Mouse (Mus musculus): ENCODE results near the gene Clspn. TPM values are rescaled to one million over a fixed set of nuclear protein-coding genes. Genes with fewer than 3 reads are reported as not detected.
A peak's percentile ranks its signal among the peaks of the same experiment; 100 is the strongest.

Clspn gene
- total and polyA plus RNA-seq, 2 experiments from 2014 or later: 1.2 to 1.5 TPM

GRCm38 (mm10) chr4:126552136-126552535 lies 4.6 kb upstream of the Clspn start:
- H3K9me3 ChIP-seq (ENCODE audit: low read length): no peaks in the 10 kb centered on the region
- H3K4me2 ChIP-seq (ENCODE audit: low read depth, low read length, poor library complexity, severe bottlenecking): no peak overlapping the region
- ATAC-seq (ENCODE audit: low FRiP score) (no peak), DNase-seq (ENCODE audit: low spot score) (no peak)
- no peak overlapping the region for H3K4me3 ChIP-seq (ENCODE audit: low read depth, low read length)
- 0 out of 2 replicates have a peak overlapping the region, but pooled peaks have one; percentile 5 for H3K9ac ChIP-seq (replicated peaks; ENCODE audit: low read length, poor library complexity, severe bottlenecking)
- H3K27ac ChIP-seq (ENCODE audit: low read depth, low read length): no peak overlapping the region
- no peaks in the 10 kb centered on the region for H3K4me1 ChIP-seq (ENCODE audit: insufficient read depth, low read length)
- H3K27me3 ChIP-seq (ENCODE audit: insufficient read depth, low read length): no peaks in the 10 kb centered on the region
- H3K36me3 ChIP-seq (ENCODE audit: insufficient read depth, low read length): no peaks in the 10 kb centered on the region
- 87% methylated on average over 7 of the region's 7 CpGs for WGBS
- no peak for TF ChIP-seq CTCF (IDR thresholded peaks at IDR 0.05)

DNA sequence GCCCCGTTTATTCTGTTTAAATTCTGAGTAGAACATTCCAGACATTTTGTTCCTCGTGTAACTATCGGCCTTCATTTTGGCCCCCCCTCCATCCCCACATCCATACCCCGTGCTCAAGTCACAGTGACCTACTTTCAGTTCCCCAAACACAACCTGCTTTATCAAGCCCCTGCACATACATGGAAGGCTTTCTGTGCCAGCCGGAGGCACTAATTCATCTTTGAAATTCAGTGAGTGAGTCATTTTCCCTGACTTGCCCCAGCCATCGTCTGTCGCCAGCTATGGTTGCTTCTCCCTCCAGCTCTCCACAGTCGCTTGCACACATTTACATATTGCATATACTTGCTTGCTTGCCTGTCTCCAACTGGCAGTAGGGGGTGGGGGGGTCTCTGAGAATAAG lies 3.6 kb upstream of the Clspn start:
- no peak overlapping the region for H3K4me3 ChIP-seq (ENCODE audit: low read depth, low read length)
- 51% methylated on average over 8 of the region's 8 CpGs for WGBS
- 0 out of 2 replicates have a peak, but pooled peaks cover 3% of the 10 kb centered on the region for H3K4me1 ChIP-seq (ENCODE audit: insufficient read depth, low read length)
- H3K9me3 ChIP-seq (ENCODE audit: low read length): no peaks in the 10 kb centered on the region
- DNase-seq (ENCODE audit: low spot score): peak; percentile 9
- 0 out of 2 replicates have a peak overlapping the region, but pooled peaks have one; percentile 8 for H3K9ac ChIP-seq (replicated peaks; ENCODE audit: low read length, poor library complexity, severe bottlenecking)
- no peaks in the 10 kb centered on the region for H3K36me3 ChIP-seq (ENCODE audit: insufficient read depth, low read length)
- H3K27me3 ChIP-seq (ENCODE audit: insufficient read depth, low read length): no peaks in the 10 kb centered on the region
- ATAC-seq (ENCODE audit: low FRiP score): no peak
- H3K27ac ChIP-seq (ENCODE audit: low read depth, low read length): no peak overlapping the region
- no peak overlapping the region for H3K4me2 ChIP-seq (ENCODE audit: low read depth, low read length, poor library complexity, severe bottlenecking)
- TF ChIP-seq CTCF (IDR thresholded peaks at IDR 0.05): no peak

DNA sequence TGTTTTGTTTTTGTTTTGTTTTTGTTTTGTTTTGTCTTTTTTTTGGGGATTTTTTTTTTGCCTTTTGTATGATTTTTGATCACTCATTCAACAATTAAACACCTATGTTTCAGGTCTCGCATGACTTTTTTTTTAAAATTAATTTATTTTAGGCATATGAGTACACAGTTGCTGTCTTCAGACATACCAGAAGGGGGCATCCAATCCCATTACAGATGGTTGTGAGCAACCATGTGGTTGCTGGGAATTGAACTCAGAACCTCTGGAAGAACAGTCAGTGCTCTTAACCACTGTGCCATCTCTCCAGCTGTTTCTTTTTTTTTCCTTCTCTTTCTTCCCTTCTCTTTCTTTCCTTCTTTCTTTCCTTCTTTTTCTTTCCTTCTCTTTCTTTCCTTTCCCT lies 3.0 kb upstream of the Clspn start:
- Histone ChIP-seq H3K4me2 (ENCODE audit: low read depth, low read length, poor library complexity, severe bottlenecking) (no peak overlapping the region), H3K9ac (replicated peaks; ENCODE audit: low read length, poor library complexity, severe bottlenecking) (no peak overlapping the region), H3K27ac (ENCODE audit: low read depth, low read length) (no peak overlapping the region), H3K36me3 (ENCODE audit: insufficient read depth, low read length) (no peaks in the 10 kb centered on the region), H3K4me3 (ENCODE audit: low read depth, low read length) (no peak overlapping the region), H3K27me3 (ENCODE audit: insufficient read depth, low read length) (no peaks in the 10 kb centered on the region), H3K4me1 (ENCODE audit: insufficient read depth, low read length) (0 out of 2 replicates have a peak, but pooled peaks cover 3% of the 10 kb centered on the region), H3K9me3 (ENCODE audit: low read length) (no peaks in the 10 kb centered on the region)
- DNase-seq (ENCODE audit: low spot score) (no peak), ATAC-seq (ENCODE audit: low FRiP score) (no peak)
- TF ChIP-seq CTCF (IDR thresholded peaks at IDR 0.05): peak; percentile 14; the same call in 1 of the 2 replicates
- 93% methylated on average over 1 of the region's 1 CpGs for whole genome bisulfite sequencing

DNA sequence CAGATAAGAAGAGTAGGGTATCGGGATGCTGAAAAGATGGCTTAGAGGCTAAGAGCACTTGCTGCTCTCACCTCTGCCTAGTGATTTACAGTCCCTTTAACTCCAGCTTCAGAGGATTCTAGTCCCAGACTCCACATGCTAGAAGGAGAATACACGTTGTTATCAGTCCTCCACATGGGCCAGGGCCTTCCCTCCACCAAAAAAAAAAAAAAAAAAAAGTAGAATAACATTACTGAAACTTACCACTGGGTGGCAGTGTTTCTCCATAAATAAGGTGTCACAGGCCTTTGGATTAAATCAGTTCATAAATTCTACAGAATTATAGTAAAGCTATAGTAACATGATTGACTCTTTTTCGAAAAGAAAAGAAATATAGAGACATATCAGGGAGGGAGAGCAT lies 2.3 kb upstream of the Clspn start:
- DNase-seq (ENCODE audit: low spot score) (peak; percentile 65), ATAC-seq (ENCODE audit: low FRiP score) (no peak)
- H3K27me3 ChIP-seq (ENCODE audit: insufficient read depth, low read length): no peaks in the 10 kb centered on the region
- no peaks in the 10 kb centered on the region for H3K9me3 ChIP-seq (ENCODE audit: low read length)
- 31% methylated on average over 3 of the region's 3 CpGs for WGBS
- no peaks in the 10 kb centered on the region for H3K36me3 ChIP-seq (ENCODE audit: insufficient read depth, low read length)
- H3K4me3 ChIP-seq (ENCODE audit: low read depth, low read length): no peak overlapping the region
- H3K27ac ChIP-seq (ENCODE audit: low read depth, low read length): no peak overlapping the region
- H3K4me2 ChIP-seq (ENCODE audit: low read depth, low read length, poor library complexity, severe bottlenecking): no peak overlapping the region
- H3K9ac ChIP-seq (replicated peaks; ENCODE audit: low read length, poor library complexity, severe bottlenecking): no peak overlapping the region
- 0 out of 2 replicates have a peak, but pooled peaks cover 3% of the 10 kb centered on the region for H3K4me1 ChIP-seq (ENCODE audit: insufficient read depth, low read length)
- peak; percentile 81 for TF ChIP-seq CTCF (IDR thresholded peaks at IDR 0.05)

- DNase-seq (ENCODE audit: low spot score) (no peak), ATAC-seq (ENCODE audit: low FRiP score) (no peak)
- WGBS: 93% methylated on average over 6 of the region's 6 CpGs
- no peaks in the 10 kb centered on the region for H3K36me3 ChIP-seq (ENCODE audit: insufficient read depth, low read length)
- no peak for TF ChIP-seq CTCF (IDR thresholded peaks at IDR 0.05)
- no peak overlapping the region for H3K9ac ChIP-seq (replicated peaks; ENCODE audit: low read length, poor library complexity, severe bottlenecking)
- H3K4me1 ChIP-seq (ENCODE audit: insufficient read depth, low read length): no peaks in the 10 kb centered on the region
- H3K4me3 ChIP-seq (ENCODE audit: low read depth, low read length): no peak overlapping the region
- no peaks in the 10 kb centered on the region for H3K27me3 ChIP-seq (ENCODE audit: insufficient read depth, low read length)
- no peaks in the 10 kb centered on the region for H3K9me3 ChIP-seq (ENCODE audit: low read length)
- H3K27ac ChIP-seq (ENCODE audit: low read depth, low read length): no peak overlapping the region
- no peak overlapping the region for H3K4me2 ChIP-seq (ENCODE audit: low read depth, low read length, poor library complexity, severe bottlenecking)
These were observed 7.1 kb downstream of the Clspn start for GRCm38 (mm10) chr4:126563798-126564197.

DNA sequence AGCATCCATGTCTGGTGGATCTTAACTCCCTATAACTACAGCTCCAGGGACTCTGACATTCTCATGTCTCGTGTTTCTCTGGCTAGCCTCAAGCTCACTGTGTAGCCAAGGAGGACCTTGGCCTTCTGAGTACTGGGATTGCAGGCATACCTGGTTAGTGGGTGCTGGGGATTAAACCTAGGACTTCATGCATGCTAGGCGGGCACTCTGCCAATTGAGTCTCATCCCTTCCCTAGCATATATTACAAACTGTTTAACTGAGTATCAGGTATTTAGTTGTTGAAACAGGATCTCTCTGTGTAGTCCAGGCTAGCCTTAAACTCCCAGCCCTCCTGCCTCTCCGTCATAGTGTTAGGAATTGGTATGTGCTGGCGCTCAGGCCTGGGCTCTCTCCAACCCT lies 10.5 kb downstream of the Clspn start:
- Histone ChIP-seq H3K4me3 (ENCODE audit: low read depth, low read length) (no peak overlapping the region), H3K27ac (ENCODE audit: low read depth, low read length) (no peak overlapping the region), H3K9ac (replicated peaks; ENCODE audit: low read length, poor library complexity, severe bottlenecking) (no peak overlapping the region), H3K27me3 (ENCODE audit: insufficient read depth, low read length) (no peaks in the 10 kb centered on the region), H3K4me1 (ENCODE audit: insufficient read depth, low read length) (no peaks in the 10 kb centered on the region), H3K9me3 (ENCODE audit: low read length) (no peaks in the 10 kb centered on the region), H3K36me3 (ENCODE audit: insufficient read depth, low read length) (no peaks in the 10 kb centered on the region), H3K4me2 (ENCODE audit: low read depth, low read length, poor library complexity, severe bottlenecking) (no peak overlapping the region)
- ATAC-seq (ENCODE audit: low FRiP score): no peak
- no peak for DNase-seq (ENCODE audit: low spot score)
- no peak for TF ChIP-seq CTCF (IDR thresholded peaks at IDR 0.05)
- 92% methylated on average over 4 of the region's 4 CpGs for WGBS

Data from midbrain, postnatal 0 days (tissue).